Mouse (Mus musculus): Measurements from ENCODE around the gene Olfr862. TPM values are rescaled to one million over a fixed set of nuclear protein-coding genes. Genes with fewer than 3 reads are reported as not detected.

The Olfr862 gene
- total and polyA plus RNA-seq, 3 experiments, result not detected

- TF ChIP-seq MEF2A (IDR thresholded peaks at IDR 0.05; ENCODE audit: extremely low read depth, insufficient replicate concordance, low read depth, low read length, poor library complexity, severe bottlenecking), result no peak
- TF ChIP-seq RAD21 (IDR thresholded peaks at IDR 0.05; ENCODE audit: low read depth, low read length), result no peak
- no peak for TF ChIP-seq POLR2AphosphoS5 (IDR thresholded peaks at IDR 0.05; ENCODE audit: borderline replicate concordance, low read depth, low read length)
- no peak for TF ChIP-seq GABPA (IDR thresholded peaks at IDR 0.05; ENCODE audit: low read depth, low read length)
- DNase-seq (ENCODE audit: low read depth, low spot score), result no peak
- Histone ChIP-seq H3K36me3 (ENCODE audit: control insufficient read depth in 1 of 2, insufficient read depth in 2 of 2, low read length in 2 of 2) (no peaks in the 10 kb centered on the region), H3K79me2 (ENCODE audit: control insufficient read depth, insufficient read depth, low read length, poor library complexity) (no peaks in the 10 kb centered on the region), H3K4me3 (ENCODE audit: control insufficient read depth in 1 of 2, insufficient read depth in 1 of 2, low read depth in 2 of 2, low read length in 2 of 2) (no peak within 1 kb of the TSS), H3K9ac (ENCODE audit: control insufficient read depth, low read depth, low read length, poor library complexity, severe bottlenecking) (no peak within 1 kb of the TSS), H3K9me3 (replicated peaks; ENCODE audit: insufficient read depth, low read length) (no peaks in the 10 kb centered on the region), H3K27ac (ENCODE audit: control insufficient read depth, low read depth, low read length) (no peak within 1 kb of the TSS), H3K27me3 (ENCODE audit: control insufficient read depth in 1 of 2, insufficient read depth in 2 of 2, low read length in 2 of 2) (no peaks in the 10 kb centered on the region), H3K4me1 (ENCODE audit: control insufficient read depth in 1 of 2, insufficient read depth in 2 of 2, low read length in 2 of 2) (no peaks in the 10 kb centered on the region)
These were observed 38.2 kb downstream of the Olfr862 start, which contains the start of gene Olfr860 for GRCm38 (mm10) chr9:19849647-19850046. Olfr860 (minus strand) TSS chr9:19849747.

Other genes starting within 250 kb of the Olfr862 start
- not detected in 2 replicates for gene Olfr857, start 178.6 kb downstream of the Olfr862 start, total RNA-seq (2012; rRNA removed)
- not detected for gene Olfr857, start 178.6 kb downstream of the Olfr862 start, polyA plus RNA-seq (2012; ENCODE audit: insufficient read depth in 1 of 2, insufficient read length in 2 of 2, low read depth in 1 of 2, low replicate concordance in 2 of 2, missing spikeins in 1 of 2)
- gene Olfr58, start 107.7 kb downstream of the Olfr862 start, total RNA-seq (2012; rRNA removed), result not detected in 2 replicates
- gene Olfr58, start 107.7 kb downstream of the Olfr862 start, polyA plus RNA-seq (2012; ENCODE audit: insufficient read depth in 1 of 2, insufficient read length in 2 of 2, low read depth in 1 of 2, low replicate concordance in 2 of 2, missing spikeins in 1 of 2), result under 1 TPM in 1 of 2 experiments, not detected in 1; 0.10 TPM
- under 0.01 TPM in 1 of 2 replicates, not detected in the other for gene Olfr859, start 83.1 kb downstream of the Olfr862 start, total RNA-seq (2012; rRNA removed)
- gene Olfr859, start 83.1 kb downstream of the Olfr862 start, polyA plus RNA-seq (2012; ENCODE audit: insufficient read depth in 1 of 2, insufficient read length in 2 of 2, low read depth in 1 of 2, low replicate concordance in 2 of 2, missing spikeins in 1 of 2), result not detected
- gene Olfr860, start 38.3 kb downstream of the Olfr862 start, total RNA-seq (2012; rRNA removed), result not detected in 2 replicates
- gene Olfr860, start 38.3 kb downstream of the Olfr862 start, polyA plus RNA-seq (2012; ENCODE audit: insufficient read depth in 1 of 2, insufficient read length in 2 of 2, low read depth in 1 of 2, low replicate concordance in 2 of 2, missing spikeins in 1 of 2), result not detected
- gene Olfr77, start 28.9 kb upstream of the Olfr862 start, total RNA-seq (2012; rRNA removed), result 0.26 and 0.39 TPM in 2 replicates
- under 1 TPM in 1 of 2 experiments, not detected in 1; 0.03 TPM for gene Olfr77, start 28.9 kb upstream of the Olfr862 start, polyA plus RNA-seq (2012; ENCODE audit: insufficient read depth in 1 of 2, insufficient read length in 2 of 2, low read depth in 1 of 2, low replicate concordance in 2 of 2, missing spikeins in 1 of 2)
- gene Olfr866, start 140.0 kb upstream of the Olfr862 start, total RNA-seq (2012; rRNA removed), result not detected in 2 replicates
- not detected for gene Olfr866, start 140.0 kb upstream of the Olfr862 start, polyA plus RNA-seq (2012; ENCODE audit: insufficient read depth in 1 of 2, insufficient read length in 2 of 2, low read depth in 1 of 2, low replicate concordance in 2 of 2, missing spikeins in 1 of 2)
- gene Olfr867, start 169.6 kb upstream of the Olfr862 start, total RNA-seq (2012; rRNA removed), result not detected in 2 replicates
- gene Olfr867, start 169.6 kb upstream of the Olfr862 start, polyA plus RNA-seq (2012; ENCODE audit: insufficient read depth in 1 of 2, insufficient read length in 2 of 2, low read depth in 1 of 2, low replicate concordance in 2 of 2, missing spikeins in 1 of 2), result not detected
- gene Olfr868, start 210.6 kb upstream of the Olfr862 start, total RNA-seq (2012; rRNA removed), result not detected in 2 replicates
- not detected for gene Olfr868, start 210.6 kb upstream of the Olfr862 start, polyA plus RNA-seq (2012; ENCODE audit: insufficient read depth in 1 of 2, insufficient read length in 2 of 2, low read depth in 1 of 2, low replicate concordance in 2 of 2, missing spikeins in 1 of 2)
- not detected in 2 replicates for gene Olfr869, start 241.0 kb upstream of the Olfr862 start, total RNA-seq (2012; rRNA removed)
- not detected for gene Olfr869, start 241.0 kb upstream of the Olfr862 start, polyA plus RNA-seq (2012; ENCODE audit: insufficient read depth in 1 of 2, insufficient read length in 2 of 2, low read depth in 1 of 2, low replicate concordance in 2 of 2, missing spikeins in 1 of 2)